Mouse (Mus musculus): Measurements from ENCODE around the gene Gm49384. TPM values are rescaled to one million over a fixed set of nuclear protein-coding genes. Genes with fewer than 3 reads are reported as not detected.
"Not testable (repeated sequence)": the region's sequence is repeated elsewhere in the genome, so short reads cannot be mapped to it uniquely, and the experiment has no call there.

Gm49384 gene
- total RNA-seq, 2 experiments from 2014 or later, result 2.4 to 3.2 TPM

- intact Hi-C loops (cut with DNase I), result no loop called here
- DNase-seq (ENCODE audit: low spot score in 2 of 2), result no peak
Measured at GRCm38 (mm10) chr12:69181800-69182199, 22.3 kb downstream of the Gm49384 start.

GRCm38 (mm10) chr12:69179371-69179770, 24.7 kb downstream of the Gm49384 start:
- no peak for DNase-seq (ENCODE audit: low spot score in 2 of 2)

GRCm38 (mm10) chr12:69177526-69177925, 26.5 kb downstream of the Gm49384 start:
- intact Hi-C loops (cut with DNase I), result no loop called here
- no peak for DNase-seq (ENCODE audit: low spot score in 2 of 2)

More at GRCm38 (mm10) chr12:69179371-69179770, 24.7 kb downstream of the Gm49384 start:
- intact Hi-C loops (cut with DNase I), result no loop called here

GRCm38 (mm10) chr12:69175975-69176374, 28.1 kb downstream of the Gm49384 start:
- no peak for DNase-seq (ENCODE audit: low spot score in 2 of 2)
- intact Hi-C loops (cut with DNase I), result no loop called here

GRCm38 (mm10) chr12:69171307-69171706, 32.8 kb downstream of the Gm49384 start:
- intact Hi-C loops (cut with DNase I), result no loop called here
- no peak for DNase-seq (ENCODE audit: low spot score in 2 of 2)

- DNase-seq (ENCODE audit: low spot score in 2 of 2), result peak; percentile 80 to 83
- intact Hi-C loops (cut with DNase I), result no loop called here
Measured at GRCm38 (mm10) chr12:69168461-69169106, 35.5 kb downstream of the Gm49384 start, which contains the start of gene Lrr1. TSS of gene Lrr1 (plus strand) at chr12:69168814.

GRCm38 (mm10) chr12:69167656-69168460, 36.2 kb downstream of the Gm49384 start:
- intact Hi-C loops (cut with DNase I), result no loop called here
- DNase-seq (ENCODE audit: low spot score in 2 of 2), result no peak

- DNase-seq (ENCODE audit: low spot score in 2 of 2); intact Hi-C loops (cut with DNase I): not testable (repeated sequence)
Measured at GRCm38 (mm10) chr12:69166861-69167581, 37.0 kb downstream of the Gm49384 start.

GRCm38 (mm10) chr12:69164904-69165303, 39.2 kb downstream of the Gm49384 start:
- DNase-seq (ENCODE audit: low spot score in 2 of 2), result no peak
- intact Hi-C loops (cut with DNase I), result no loop called here

GRCm38 (mm10) chr12:69163586-69163985, 40.5 kb downstream of the Gm49384 start:
- intact Hi-C loops (cut with DNase I); DNase-seq (ENCODE audit: low spot score in 2 of 2): not testable (repeated sequence)

GRCm38 (mm10) chr12:69160677-69161076, 43.4 kb downstream of the Gm49384 start:
- intact Hi-C loops (cut with DNase I), result not testable (repeated sequence)

GRCm38 (mm10) chr12:69159578-69159940, 44.5 kb downstream of the Gm49384 start:
- peak; percentile 21 to 75 for DNase-seq (ENCODE audit: low spot score in 2 of 2)
- intact Hi-C loops (cut with DNase I), result no loop called here

More at GRCm38 (mm10) chr12:69160677-69161076, 43.4 kb downstream of the Gm49384 start:
- not testable (repeated sequence) for DNase-seq (ENCODE audit: low spot score in 2 of 2)

GRCm38 (mm10) chr12:69158765-69159577, 45.1 kb downstream of the Gm49384 start, which contains the start of gene Rps29:
TSS of gene Rps29 (minus strand) at chr12:69159186.
- peak; percentile 99 for DNase-seq (ENCODE audit: low spot score in 2 of 2)
- intact Hi-C loops (cut with DNase I), result not testable (repeated sequence)

- intact Hi-C loops (cut with DNase I), result no loop called here
- no peak for DNase-seq (ENCODE audit: low spot score in 2 of 2)
Measured at GRCm38 (mm10) chr12:69158366-69158764, 45.7 kb downstream of the Gm49384 start.

- no peak for DNase-seq (ENCODE audit: low spot score in 2 of 2)
- intact Hi-C loops (cut with DNase I), result no loop called here
Measured at GRCm38 (mm10) chr12:69157107-69157506, 47.0 kb downstream of the Gm49384 start.

GRCm38 (mm10) chr12:69156436-69156835, 47.6 kb downstream of the Gm49384 start:
- intact Hi-C loops (cut with DNase I), result no loop called here
- no peak for DNase-seq (ENCODE audit: low spot score in 2 of 2)

- intact Hi-C loops (cut with DNase I), result no loop called here
- DNase-seq (ENCODE audit: low spot score in 2 of 2), result no peak
Measured at GRCm38 (mm10) chr12:69155923-69156322, 48.1 kb downstream of the Gm49384 start.

GRCm38 (mm10) chr12:69150049-69150448, 54.0 kb downstream of the Gm49384 start:
- no peak for DNase-seq (ENCODE audit: low spot score in 2 of 2)
- intact Hi-C loops (cut with DNase I), result no loop called here

GRCm38 (mm10) chr12:69147166-69147735, 56.8 kb downstream of the Gm49384 start:
- intact Hi-C loops (cut with DNase I), result no loop called here
- DNase-seq (ENCODE audit: low spot score in 2 of 2), result no peak

Data from left cerebral cortex, postnatal 14 days (tissue).